In genomic region chr16:59683434-59683833, GRCm38 (mm10) we compare ENCODE assay signal across 7 mouse cellular contexts. TPM values are rescaled to one million over a fixed set of nuclear protein-coding genes. Genes with fewer than 3 reads are reported as not detected.
DNase-seq lines count a peak whose midpoint lies in the region; ATAC-seq and TF ChIP-seq lines count a peak whose summit lies in the region.

No protein-coding gene starts in this region.

- DNase-seq in T-cell, adult 2 months (ENCODE audit: low spot score): peak; percentile 8
- DNase-seq in cerebellum, adult 11-12 months: peak; percentile 19
- peak; percentile 82 for DNase-seq in forelimb bud, embryonic 11.5 days (ENCODE audit: low read depth, low spot score)
- peak; percentile 74 to 77 for DNase-seq in left cerebral cortex, adult 2 months (ENCODE audit: extremely low spot score in 1 of 2, low spot score in 2 of 2)
- peak; percentile 84 for DNase-seq in mesoderm, embryonic 11.5 days (ENCODE audit: low read depth, low spot score)
- DNase-seq in right cerebral cortex, postnatal 4 days: peak; percentile 80

- intact Hi-C loops in left cerebral cortex, adult 2 months (cut with DNase I): loop anchor here (2.0 to 10.0 kb wide), 2 partner anchors 391 to 855 kb away; no protein-coding TSS in a partner anchor

- no peak overlapping the region for H3K27ac ChIP-seq in left cerebral cortex, adult 2 months

- peak; percentile 95 for TF ChIP-seq CTCF in left cerebral cortex, adult 2 months (IDR thresholded peaks at IDR 0.05)

- ATAC-seq in inflammation-experienced regulatory T-cells, adult 6 months: peak; percentile 63

- no peak overlapping the region for H3K4me3 ChIP-seq in left cerebral cortex, adult 2 months

RNA-seq across cellular contexts. Expression of gene Arl6, which starts 44.2 kb away (rescaled TPM):
- polyA plus RNA-seq in inflammation-experienced regulatory T-cells, adult 6 months (2017; shearing (Covaris generic)): 1 to 10 TPM; 3.9 to 7.6 (median 3.9) TPM
- 10 to 100 TPM; 31.0 to 33.2 TPM for total RNA-seq in left cerebral cortex, adult 2 months (2021)

Comparison
In these comparisons a context has a peak if more than half of its experiments do, and no peak if none do; other contexts are left out.
1. DNase-seq: peak in every context shown above with its lines; median percentile 84 in mesoderm, embryonic 11.5 days; 82 in forelimb bud, embryonic 11.5 days; 80 in right cerebral cortex, postnatal 4 days; 76 in left cerebral cortex, adult 2 months; 19 in cerebellum, adult 11-12 months; 8 in T-cell, adult 2 months.